Mouse (Mus musculus): Measurements from ENCODE around the gene Derl3. TPM values are rescaled to one million over a fixed set of nuclear protein-coding genes. Genes with fewer than 3 reads are reported as not detected.
"Not testable (repeated sequence)": the region's sequence is repeated elsewhere in the genome, so short reads cannot be mapped to it uniquely, and the experiment has no call there.

The Derl3 gene
- polyA plus RNA-seq, 1 experiment from 2014 or later = 1.4 TPM

- Histone ChIP-seq H3K27me3 (no peaks in the 10 kb centered on the region), H3K27ac (no peak overlapping the region), H3K9me3 (replicated peaks) (no peaks in the 10 kb centered on the region), H3K9ac (no peak overlapping the region), H3K4me3 (no peak overlapping the region), H3K4me2 (no peak overlapping the region), H3K4me1 (replicated peaks) (peaks cover 19% of the 10 kb centered on the region), H3K36me3 (no peaks in the 10 kb centered on the region)
- ATAC-seq (replicated peaks; ENCODE audit: insufficient number of reproducible peaks, insufficient read depth, low FRiP score, low read depth) = no peak
- WGBS = 88% methylated on average over 15 of the region's 15 CpGs
These were observed 37.7 kb upstream of the Derl3 start for GRCm38 (mm10) chr10:75855416-75855981.

- no peak for ATAC-seq (replicated peaks; ENCODE audit: insufficient number of reproducible peaks, insufficient read depth, low FRiP score, low read depth)
- Histone ChIP-seq H3K4me2 (no peak overlapping the region), H3K27me3 (no peaks in the 10 kb centered on the region), H3K4me3 (no peak overlapping the region), H3K36me3 (no peaks in the 10 kb centered on the region), H3K9me3 (replicated peaks) (no peaks in the 10 kb centered on the region), H3K27ac (no peak overlapping the region), H3K9ac (no peak overlapping the region), H3K4me1 (replicated peaks) (peaks cover 27% of the 10 kb centered on the region)
- 74% methylated on average over 11 of the region's 11 CpGs for WGBS
These were observed 36.9 kb upstream of the Derl3 start for GRCm38 (mm10) chr10:75856155-75856907.

GRCm38 (mm10) chr10:75856976-75857375 is 36.2 kb upstream of the Derl3 start:
- Histone ChIP-seq H3K27me3 (no peaks in the 10 kb centered on the region), H3K9me3 (replicated peaks) (no peaks in the 10 kb centered on the region)

GRCm38 (mm10) chr10:75857598-75857997 is 35.6 kb upstream of the Derl3 start:
- Histone ChIP-seq H3K9ac (no peak overlapping the region), H3K4me3 (no peak overlapping the region), H3K9me3 (replicated peaks) (no peaks in the 10 kb centered on the region), H3K27ac (no peak overlapping the region), H3K4me1 (replicated peaks) (peaks cover 32% of the 10 kb centered on the region), H3K4me2 (no peak overlapping the region), H3K36me3 (no peaks in the 10 kb centered on the region), H3K27me3 (no peaks in the 10 kb centered on the region)
- 95% methylated on average over 4 of the region's 4 CpGs for WGBS
- ATAC-seq (replicated peaks; ENCODE audit: insufficient number of reproducible peaks, insufficient read depth, low FRiP score, low read depth) = no peak

More at GRCm38 (mm10) chr10:75856976-75857375, 36.2 kb upstream of the Derl3 start:
- no peak overlapping the region for H3K9ac ChIP-seq
- no peak overlapping the region for H3K27ac ChIP-seq
- H3K4me1 ChIP-seq (replicated peaks) = peaks cover 32% of the 10 kb centered on the region
- no peak for ATAC-seq (replicated peaks; ENCODE audit: insufficient number of reproducible peaks, insufficient read depth, low FRiP score, low read depth)
- no peak overlapping the region for H3K4me2 ChIP-seq
- no peaks in the 10 kb centered on the region for H3K36me3 ChIP-seq
- WGBS = 75% methylated on average over 3 of the region's 3 CpGs
- no peak overlapping the region for H3K4me3 ChIP-seq

- Histone ChIP-seq H3K27me3 (no peaks in the 10 kb centered on the region), H3K9me3 (replicated peaks) (no peaks in the 10 kb centered on the region), H3K9ac (peak overlapping the region; percentile 82), H3K4me3 (peak overlapping the region; percentile 76), H3K4me1 (replicated peaks) (peaks cover 32% of the 10 kb centered on the region), H3K36me3 (no peaks in the 10 kb centered on the region), H3K27ac (peak overlapping the region; percentile 95), H3K4me2 (peak overlapping the region; percentile 78)
- ATAC-seq (replicated peaks; ENCODE audit: insufficient number of reproducible peaks, insufficient read depth, low FRiP score, low read depth) = peak; percentile 69
- WGBS = 2% methylated on average over 27 of the region's 27 CpGs
These were observed 34.0 kb upstream of the Derl3 start for GRCm38 (mm10) chr10:75859107-75859746.

DNA sequence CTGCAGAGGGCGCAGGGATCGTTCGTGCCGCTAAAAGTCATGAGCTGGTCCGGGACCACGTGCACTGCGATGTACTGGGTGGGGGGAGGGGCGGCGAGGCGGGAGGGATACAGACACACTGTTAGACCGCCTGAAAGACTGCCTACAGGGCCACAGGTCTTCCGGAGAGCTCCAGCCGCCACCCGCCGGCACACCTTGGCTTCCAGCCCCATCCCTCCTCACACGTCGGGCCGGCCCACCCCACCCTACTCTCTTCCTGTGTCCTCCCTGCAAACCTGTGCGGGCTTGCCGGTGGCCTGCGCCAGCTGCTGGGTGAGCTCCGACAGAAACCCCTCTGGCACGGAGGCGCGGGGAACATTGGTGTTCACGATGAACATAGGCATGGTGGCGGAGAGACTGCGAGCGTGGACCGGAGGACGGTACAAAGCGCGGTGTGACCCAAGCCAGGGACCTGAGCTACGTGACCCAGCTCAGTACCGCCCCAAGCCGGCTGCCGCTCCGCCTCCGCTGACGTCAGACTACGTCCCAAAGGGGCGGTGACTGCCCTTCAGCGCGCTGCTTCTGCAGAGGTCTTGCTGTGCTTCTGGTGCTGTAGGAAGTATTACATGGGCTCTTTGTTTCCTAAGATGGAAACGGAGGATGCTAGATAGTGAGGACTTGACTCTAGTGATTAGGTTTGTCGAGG is 33.3 kb upstream of the Derl3 start, which contains the start of gene Mif:
Mif (minus strand) TSS at position 455 of the 685 bp plus-strand sequence.
- Histone ChIP-seq H3K4me3 (peak within 1 kb of the TSS; percentile 76), H3K4me2 (peak within 1 kb of the TSS; percentile 78), H3K27ac (peak within 1 kb of the TSS; percentile 95), H3K9ac (peak within 1 kb of the TSS; percentile 82), H3K4me1 (replicated peaks) (peaks cover 32% of the 10 kb centered on the region)
- peak; percentile 97 for ATAC-seq (replicated peaks; ENCODE audit: insufficient number of reproducible peaks, insufficient read depth, low FRiP score, low read depth)
- H3K36me3 ChIP-seq; H3K27me3 ChIP-seq; H3K9me3 ChIP-seq (replicated peaks): not testable (repeated sequence)
- WGBS = under 1% methylated on average over 43 of the region's 46 CpGs

GRCm38 (mm10) chr10:75860746-75861145 is 32.5 kb upstream of the Derl3 start:
- no peak for ATAC-seq (replicated peaks; ENCODE audit: insufficient number of reproducible peaks, insufficient read depth, low FRiP score, low read depth)
- 15% methylated on average over 7 of the region's 7 CpGs for WGBS
- H3K4me3 ChIP-seq = no peak overlapping the region
- H3K4me1 ChIP-seq (replicated peaks) = peaks cover 32% of the 10 kb centered on the region
- H3K4me2 ChIP-seq = peak overlapping the region; percentile 78
- no peaks in the 10 kb centered on the region for H3K27me3 ChIP-seq
- H3K36me3 ChIP-seq = no peaks in the 10 kb centered on the region
- no peaks in the 10 kb centered on the region for H3K9me3 ChIP-seq (replicated peaks)
- peak overlapping the region; percentile 82; the same call in 1 of the 2 replicates for H3K9ac ChIP-seq
- peak overlapping the region; percentile 95 for H3K27ac ChIP-seq

DNA sequence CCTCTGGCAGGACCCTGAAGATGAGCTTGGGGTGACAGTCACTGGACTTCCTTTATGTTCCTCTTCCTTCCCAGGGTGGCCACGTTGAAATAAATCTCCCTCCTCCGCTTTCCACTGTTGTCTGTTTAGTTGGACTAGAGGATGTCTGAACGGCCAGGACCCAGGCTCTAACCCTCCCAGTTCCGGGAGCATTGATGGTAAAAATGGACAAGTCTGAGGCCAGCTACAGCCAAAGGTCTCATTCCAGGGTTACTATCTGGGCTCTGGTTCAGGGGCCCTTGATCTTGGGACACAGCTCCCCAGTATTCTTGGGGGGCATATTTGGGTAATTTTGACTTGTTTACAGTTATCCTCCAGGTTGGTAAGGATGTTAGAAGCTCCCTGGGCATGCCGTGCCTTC is 31.6 kb upstream of the Derl3 start:
- Histone ChIP-seq H3K4me3 (no peak overlapping the region), H3K9me3 (replicated peaks) (no peaks in the 10 kb centered on the region), H3K36me3 (no peaks in the 10 kb centered on the region), H3K27me3 (no peaks in the 10 kb centered on the region), H3K4me1 (replicated peaks) (peaks cover 32% of the 10 kb centered on the region), H3K9ac (no peak overlapping the region), H3K4me2 (no peak overlapping the region), H3K27ac (0 out of 2 replicates have a peak overlapping the region, but pooled peaks have one; percentile 95)
- 76% methylated on average over 5 of the region's 5 CpGs for WGBS
- ATAC-seq (replicated peaks; ENCODE audit: insufficient number of reproducible peaks, insufficient read depth, low FRiP score, low read depth) = no peak

DNA sequence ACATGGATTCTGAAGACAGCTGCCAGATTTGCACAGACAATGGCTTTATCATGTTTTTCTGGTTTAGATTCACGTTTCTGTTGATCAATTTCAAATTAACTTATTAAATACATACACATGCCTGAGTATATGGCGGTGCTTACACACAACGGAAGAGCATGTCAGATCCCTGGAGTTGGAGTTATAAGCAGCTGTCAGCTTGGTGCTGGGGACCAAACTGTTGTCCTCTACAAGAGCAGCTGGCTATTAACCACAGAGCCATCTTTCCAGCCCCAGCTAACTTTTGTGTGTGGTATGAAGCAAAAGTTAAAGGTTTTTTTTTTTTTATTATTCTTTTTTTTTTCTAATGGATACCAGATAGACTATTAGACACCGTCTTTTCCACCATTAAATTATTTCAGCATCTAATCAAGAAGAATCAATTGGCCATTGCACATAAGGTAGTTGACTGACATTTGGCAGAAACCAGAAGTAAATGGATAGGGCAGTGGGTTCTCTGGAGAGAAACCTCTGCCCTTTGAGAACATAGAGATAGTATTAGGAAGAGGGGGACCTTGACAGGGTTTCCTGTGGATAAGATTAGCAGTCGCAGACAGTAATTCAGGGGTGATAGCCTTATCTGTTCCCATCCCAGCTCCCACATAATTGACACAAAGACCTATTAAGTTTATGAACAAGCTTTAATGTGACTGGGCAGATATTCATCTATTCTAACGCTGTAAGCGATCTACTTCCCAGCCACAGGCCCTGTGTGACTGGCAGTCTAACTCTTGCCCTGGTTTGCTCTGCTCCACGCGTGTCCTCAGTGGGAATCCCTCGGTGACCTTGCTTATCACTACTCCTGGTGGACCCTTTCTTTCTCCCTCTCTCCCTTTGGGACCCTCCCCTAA is 20.9 kb upstream of the Derl3 start:
- Histone ChIP-seq H3K4me3 (peak overlapping the region; percentile 44), H3K9me3 (replicated peaks) (no peaks in the 10 kb centered on the region), H3K4me1 (replicated peaks) (peaks cover 14% of the 10 kb centered on the region), H3K27me3 (no peaks in the 10 kb centered on the region), H3K4me2 (peak overlapping the region; percentile 63), H3K27ac (peak overlapping the region; percentile 74), H3K9ac (0 out of 2 replicates have a peak overlapping the region, but pooled peaks have one; percentile 43), H3K36me3 (no peaks in the 10 kb centered on the region)
- 32% methylated on average over 10 of the region's 10 CpGs for WGBS
- ATAC-seq (replicated peaks; ENCODE audit: insufficient number of reproducible peaks, insufficient read depth, low FRiP score, low read depth) = no peak

DNA sequence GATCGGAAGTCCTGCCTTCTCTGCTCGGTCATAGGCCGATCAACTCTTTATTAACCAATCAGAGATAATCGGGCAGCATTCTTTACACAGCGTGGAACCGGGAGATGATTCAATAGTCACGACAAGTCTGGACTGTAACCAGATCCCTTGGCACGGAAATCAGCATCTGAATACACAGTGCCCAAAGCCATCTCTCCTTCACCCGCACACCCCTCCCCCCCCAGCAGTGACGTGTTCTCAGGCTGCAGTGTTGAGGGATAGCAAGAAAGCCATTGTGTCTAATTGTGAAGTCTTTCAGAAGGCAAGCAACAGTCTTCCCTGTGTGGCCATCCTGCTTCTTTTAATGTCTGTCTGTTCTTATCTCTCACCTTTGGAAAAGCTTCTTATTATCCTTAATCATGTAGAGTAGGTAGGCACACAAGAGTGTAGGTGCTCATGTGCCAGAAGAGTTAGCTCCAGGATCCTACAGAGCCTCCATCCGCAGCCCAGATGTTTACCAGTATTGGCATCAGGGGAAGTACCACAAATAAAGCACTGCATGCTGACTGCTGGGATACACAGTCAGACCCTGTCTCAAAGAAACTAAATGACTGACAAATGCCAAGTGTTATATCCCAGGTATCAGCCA is 20.2 kb upstream of the Derl3 start:
- peak; percentile 94 for ATAC-seq (replicated peaks; ENCODE audit: insufficient number of reproducible peaks, insufficient read depth, low FRiP score, low read depth)
- Histone ChIP-seq H3K36me3 (no peaks in the 10 kb centered on the region), H3K4me1 (replicated peaks) (peaks cover 14% of the 10 kb centered on the region), H3K9me3 (replicated peaks) (no peaks in the 10 kb centered on the region), H3K27ac (peak overlapping the region; percentile 74), H3K4me2 (peak overlapping the region; percentile 63), H3K9ac (0 out of 2 replicates have a peak overlapping the region, but pooled peaks have one; percentile 43), H3K27me3 (no peaks in the 10 kb centered on the region), H3K4me3 (peak overlapping the region; percentile 44)
- 3% methylated on average over 11 of the region's 11 CpGs for WGBS

Data from heart, embryonic 15.5 days (tissue).